Mouse (Mus musculus) neutrophil, adult 83 days (primary cell): Measurements from ENCODE around the gene Gm16867. TPM values are rescaled to one million over a fixed set of nuclear protein-coding genes. Genes with fewer than 3 reads are reported as not detected.

Source experiments
- total RNA-seq, 2 experiments: library from RNA; stranded (reverse); gene quantifications; one replicate each; pipeline ENCODE4 v1.2.4; 2023

The Gm16867 gene
- 10 to 100 TPM; 10.3 to 14.0 TPM for total RNA-seq

GRCm38 (mm10) chr14:69503174-69503573, at the start of gene Gm16867:
Gm16867 (minus strand) TSS chr14:69503362.

GRCm38 (mm10) chr14:69512449-69512848, 9.3 kb upstream of the Gm16867 start, which contains the start of gene Gm27179:
Gm27179 (minus strand) TSS chr14:69512549.

Other genes starting within 250 kb of the Gm16867 start
- not detected for gene Synb, start 209.1 kb downstream of the Gm16867 start, total RNA-seq
- gene Gm27179, start 9.2 kb upstream of the Gm16867 start, total RNA-seq = not detected
- 1 to 10 TPM; 2.2 TPM for gene Entpd4b, start 52.1 kb upstream of the Gm16867 start, total RNA-seq